Mouse (Mus musculus): ENCODE data around the gene Exosc1.
A peak's percentile ranks its signal among the peaks of the same experiment; 100 is the strongest.

Exosc1 gene

DNA sequence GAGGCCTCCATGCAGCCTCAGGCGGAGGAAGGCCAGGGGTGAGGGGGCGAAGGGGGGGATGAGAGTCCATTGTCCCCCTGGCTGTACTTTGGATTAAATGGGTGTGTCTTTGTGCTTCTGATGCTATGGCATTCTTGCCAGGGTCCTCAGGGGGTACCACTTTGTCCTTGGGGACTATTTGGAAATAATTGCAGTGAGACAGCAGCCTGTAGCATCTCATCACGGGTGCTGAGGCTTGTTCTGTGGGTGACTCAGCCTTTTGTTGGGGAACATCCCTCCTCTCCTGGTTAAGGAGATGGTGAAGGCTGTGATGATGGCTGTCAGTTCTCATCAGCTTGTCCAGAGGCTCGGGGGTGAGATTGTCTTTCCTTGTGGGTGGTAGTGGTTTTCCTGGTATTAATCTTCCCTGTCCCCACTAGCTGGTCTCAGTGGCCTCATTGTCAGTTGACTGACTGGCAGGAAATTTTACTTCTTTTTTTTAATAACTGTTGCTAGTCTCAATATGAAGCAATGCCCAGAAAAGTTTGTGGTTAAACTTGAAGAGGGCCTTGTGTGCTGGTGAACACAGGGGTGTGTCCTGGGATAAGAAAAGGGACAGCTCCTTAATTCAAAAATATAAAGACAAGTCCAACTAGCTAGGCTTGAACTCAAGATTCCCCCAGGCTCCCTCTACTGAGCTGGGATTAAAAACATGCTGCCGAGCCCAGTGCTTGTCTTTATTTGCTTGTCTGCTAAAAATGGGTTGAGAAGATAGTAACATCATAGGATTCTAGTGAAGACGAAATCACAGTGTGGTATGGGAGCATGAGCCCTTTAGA lies 19.2 kb downstream of the Exosc1 start:
- no peak for DNase-seq (ENCODE audit: low read depth, low spot score)

- peak; percentile 50 for DNase-seq (ENCODE audit: low read depth, low spot score)
Observed at GRCm38 (mm10) chr19:41912121-41913080, 20.8 kb downstream of the Exosc1 start.

DNA sequence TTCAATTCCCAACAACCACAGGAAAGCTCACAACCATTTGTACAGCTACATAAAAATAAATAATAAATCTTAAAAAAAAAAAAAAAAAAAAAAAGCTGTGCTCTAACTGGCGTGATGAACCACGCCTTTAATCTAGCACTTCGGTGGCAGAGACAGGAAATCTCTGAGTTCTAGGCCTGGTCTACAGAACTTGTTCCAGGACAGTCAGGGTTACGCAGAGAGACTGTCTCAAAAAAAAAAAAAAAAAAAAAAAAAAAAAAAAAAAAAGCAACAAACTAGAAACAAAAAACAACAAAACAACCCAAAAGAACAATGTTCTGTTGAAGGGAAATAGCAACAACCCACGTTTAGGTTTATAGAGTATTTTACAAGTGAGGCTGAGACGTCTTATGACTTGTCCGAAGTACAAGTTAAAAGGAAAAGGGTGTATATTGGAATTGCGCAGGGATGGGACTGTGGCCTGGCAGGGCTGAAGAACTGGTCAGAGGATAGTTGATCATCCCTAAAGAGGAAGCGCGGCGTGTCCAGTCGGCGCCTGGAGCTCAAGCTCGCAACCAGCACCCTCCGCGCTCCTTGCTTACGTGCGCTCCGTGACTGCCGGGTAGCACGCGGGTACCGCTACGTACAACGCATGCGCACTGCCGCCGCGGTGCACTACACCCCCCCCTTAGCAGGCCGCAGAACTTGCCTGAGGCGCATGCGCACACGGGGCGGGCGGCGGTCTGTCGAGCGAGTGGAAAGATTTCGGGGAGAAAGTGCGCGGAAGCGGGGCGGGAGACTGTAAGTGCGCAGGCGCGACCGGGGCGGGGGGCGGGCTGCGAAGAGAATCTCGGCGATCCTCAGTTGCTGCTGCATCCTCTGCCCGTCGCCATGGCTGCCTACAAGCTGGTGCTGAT lies 21.8 kb downstream of the Exosc1 start, which contains the start of gene Pgam1:
Gene Pgam1 (plus strand): TSS at position 746 of the 896 bp plus-strand sequence.
- peak; percentile 100 for DNase-seq (ENCODE audit: low read depth, low spot score)

DNA sequence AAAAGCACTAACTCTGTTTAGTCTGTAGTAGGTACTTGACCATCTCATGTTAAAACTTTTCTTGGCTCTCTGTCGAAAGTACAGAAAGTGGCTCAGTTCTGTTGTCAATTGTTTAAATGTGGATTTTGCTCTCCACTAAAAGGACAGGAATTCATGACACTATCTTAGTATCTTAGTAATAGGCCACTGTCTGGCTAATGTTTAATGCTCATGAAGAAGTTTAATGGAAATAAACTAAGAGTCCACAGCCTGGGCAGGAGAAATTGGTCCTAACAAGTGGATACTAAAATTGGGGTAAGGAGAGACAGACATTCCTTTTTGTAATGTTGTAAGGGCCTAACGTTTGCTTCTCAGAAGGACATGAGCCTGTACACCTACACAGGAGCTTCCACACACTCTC lies 22.8 kb downstream of the Exosc1 start:
- DNase-seq (ENCODE audit: low read depth, low spot score) = no peak

GRCm38 (mm10) chr19:41908736-41909135 lies 24.5 kb downstream of the Exosc1 start:
- DNase-seq (ENCODE audit: low read depth, low spot score) = no peak

- DNase-seq (ENCODE audit: low read depth, low spot score) = no peak
Observed at GRCm38 (mm10) chr19:41907079-41907760, 26.0 kb downstream of the Exosc1 start.

GRCm38 (mm10) chr19:41906311-41907078 lies 26.7 kb downstream of the Exosc1 start:
- no peak for DNase-seq (ENCODE audit: low read depth, low spot score)

GRCm38 (mm10) chr19:41905246-41905645 lies 28.0 kb downstream of the Exosc1 start:
- no peak for DNase-seq (ENCODE audit: low read depth, low spot score)

DNA sequence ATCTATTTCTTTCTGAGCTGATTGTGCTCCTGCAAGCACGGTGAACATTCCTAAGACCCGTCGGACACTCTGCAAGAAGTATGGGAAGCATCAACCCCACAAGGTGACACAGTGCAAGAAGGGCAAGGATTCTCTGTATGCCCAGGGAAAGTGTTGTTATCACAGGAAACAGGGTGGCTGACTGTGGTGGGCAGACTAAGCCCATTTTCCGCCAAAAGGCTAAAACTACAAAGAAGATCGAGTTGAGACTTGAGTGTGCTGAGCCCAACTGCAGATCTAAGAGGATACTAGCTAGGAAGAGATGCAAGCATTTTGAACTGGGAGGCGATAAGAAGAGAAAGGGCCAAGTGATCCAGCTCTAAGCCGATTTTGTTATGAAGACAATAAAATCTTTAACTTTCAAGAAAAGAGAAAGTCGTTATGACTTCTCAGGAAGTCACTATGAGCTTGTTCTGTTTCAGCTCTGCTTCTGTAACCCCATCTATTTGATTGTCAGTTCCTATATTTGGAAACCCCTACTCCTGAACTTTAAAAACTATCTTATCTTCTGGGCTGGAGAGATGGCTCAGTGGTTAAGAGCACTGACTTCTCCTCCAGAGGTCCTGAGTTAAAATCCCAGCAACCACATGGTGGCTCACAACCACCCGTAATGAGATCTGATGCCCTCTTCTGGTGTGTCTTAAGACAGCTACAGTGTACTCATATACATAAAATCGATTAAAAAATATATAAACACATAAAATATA lies 30.2 kb downstream of the Exosc1 start:
- no peak for DNase-seq (ENCODE audit: low read depth, low spot score)

DNA sequence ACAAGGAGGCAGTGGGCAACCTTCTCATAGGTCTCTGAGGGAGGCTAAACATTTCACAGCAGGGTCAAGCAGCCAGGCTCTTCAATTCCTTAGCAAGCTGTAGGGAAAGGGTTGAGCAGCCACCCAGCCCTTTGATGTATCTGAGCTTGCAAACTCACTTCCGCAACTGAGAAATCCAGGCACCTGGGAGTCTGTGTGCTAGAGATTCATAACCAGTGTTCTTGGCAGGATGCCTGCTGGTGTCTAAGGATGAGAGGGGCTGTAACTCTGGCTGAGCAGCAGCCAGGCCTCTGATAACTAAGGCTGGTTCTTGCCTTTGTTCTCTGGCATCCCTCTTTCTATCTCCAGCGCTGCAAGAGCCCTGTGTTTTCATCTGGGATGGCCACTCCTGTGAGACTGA lies 31.5 kb downstream of the Exosc1 start:
- peak; percentile 29 for DNase-seq (ENCODE audit: low read depth, low spot score)

GRCm38 (mm10) chr19:41900495-41901090 lies 32.6 kb downstream of the Exosc1 start:
- DNase-seq (ENCODE audit: low read depth, low spot score) = peak; percentile 18

GRCm38 (mm10) chr19:41898860-41899259 lies 34.4 kb downstream of the Exosc1 start:
- peak; percentile 80 for DNase-seq (ENCODE audit: low read depth, low spot score)

GRCm38 (mm10) chr19:41896319-41896711 lies 36.9 kb downstream of the Exosc1 start:
- DNase-seq (ENCODE audit: low read depth, low spot score) = no peak

GRCm38 (mm10) chr19:41895460-41896318 lies 37.5 kb downstream of the Exosc1 start, which contains the start of gene Rrp12:
Gene Rrp12 (minus strand): TSS chr19:41896173.
- DNase-seq (ENCODE audit: low read depth, low spot score) = peak; percentile 94

- peak; percentile 20 for DNase-seq (ENCODE audit: low read depth, low spot score)
Observed at GRCm38 (mm10) chr19:41894959-41895358, 38.3 kb downstream of the Exosc1 start.

DNA sequence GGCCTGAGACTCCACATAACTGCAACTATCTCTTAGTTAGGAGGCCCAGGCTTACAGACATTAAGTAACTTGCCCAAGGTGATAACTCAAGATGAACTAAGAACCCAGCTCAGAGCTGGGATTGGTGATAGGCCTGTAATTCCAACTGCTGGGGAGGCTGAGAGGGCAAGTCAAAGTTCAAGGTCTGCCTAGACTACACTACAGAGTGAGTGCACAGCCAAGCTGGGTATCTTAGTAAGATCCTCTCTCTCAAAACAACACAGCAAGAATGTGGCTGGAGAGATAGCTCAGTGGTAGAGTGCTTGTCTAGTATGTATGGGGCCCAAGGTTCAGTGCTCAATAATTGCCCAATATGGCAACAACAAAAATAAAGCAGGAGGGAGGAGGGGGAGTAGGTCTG lies 45.0 kb downstream of the Exosc1 start:
- DNase-seq (ENCODE audit: low read depth, low spot score) = no peak

DNA sequence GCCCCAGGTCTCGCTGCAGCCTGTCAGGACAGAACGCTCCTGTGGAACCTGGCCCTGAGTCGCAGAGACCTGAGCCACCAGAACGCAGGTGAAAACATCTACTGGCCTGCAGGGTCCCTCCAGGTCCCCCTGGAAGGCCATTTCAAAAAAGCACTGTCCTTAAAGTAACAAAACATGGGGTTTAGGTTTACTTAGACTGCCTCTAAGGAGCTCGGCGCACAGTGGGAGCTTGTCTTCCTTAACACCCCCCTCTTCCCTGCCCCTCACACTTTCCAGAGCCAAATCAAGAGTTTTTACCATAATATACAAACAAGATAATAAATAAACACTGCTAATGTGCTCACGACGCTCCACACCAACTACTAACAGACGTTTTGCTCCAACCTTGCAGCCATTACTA lies 49.3 kb downstream of the Exosc1 start:
- DNase-seq (ENCODE audit: low read depth, low spot score) = no peak

DNA sequence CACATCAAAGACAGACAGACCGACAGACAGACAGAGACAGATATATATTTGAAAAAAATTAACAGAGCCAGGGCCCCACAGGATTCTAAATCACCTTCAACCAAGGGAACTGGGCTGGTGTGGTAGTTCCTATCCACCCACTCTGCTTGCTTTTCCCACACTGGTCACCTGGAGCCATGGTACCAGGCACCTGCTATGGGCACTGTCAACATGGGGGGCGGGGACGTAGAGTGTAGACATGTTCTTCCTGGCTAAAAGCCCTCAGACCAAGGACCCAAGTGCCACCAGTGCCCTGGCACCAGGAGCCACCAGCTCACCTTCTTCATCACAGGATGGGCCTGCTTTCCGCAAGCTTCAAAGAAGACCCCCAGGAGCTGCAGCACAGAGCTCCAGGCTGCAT lies 51.4 kb downstream of the Exosc1 start:
- DNase-seq (ENCODE audit: low read depth, low spot score) = no peak
